Mouse (Mus musculus) neural tube, embryonic 10.5 days (tissue): ENCODE data around the gene Mark3.

Experiments used
- DNase-seq: peaks from one replicate; pipeline ENCODE4 v3.0.0-alpha.2; 2017; ENCODE audit warnings: low spot score; ENCODE audit errors: extremely low spot score

The Mark3 gene

DNA sequence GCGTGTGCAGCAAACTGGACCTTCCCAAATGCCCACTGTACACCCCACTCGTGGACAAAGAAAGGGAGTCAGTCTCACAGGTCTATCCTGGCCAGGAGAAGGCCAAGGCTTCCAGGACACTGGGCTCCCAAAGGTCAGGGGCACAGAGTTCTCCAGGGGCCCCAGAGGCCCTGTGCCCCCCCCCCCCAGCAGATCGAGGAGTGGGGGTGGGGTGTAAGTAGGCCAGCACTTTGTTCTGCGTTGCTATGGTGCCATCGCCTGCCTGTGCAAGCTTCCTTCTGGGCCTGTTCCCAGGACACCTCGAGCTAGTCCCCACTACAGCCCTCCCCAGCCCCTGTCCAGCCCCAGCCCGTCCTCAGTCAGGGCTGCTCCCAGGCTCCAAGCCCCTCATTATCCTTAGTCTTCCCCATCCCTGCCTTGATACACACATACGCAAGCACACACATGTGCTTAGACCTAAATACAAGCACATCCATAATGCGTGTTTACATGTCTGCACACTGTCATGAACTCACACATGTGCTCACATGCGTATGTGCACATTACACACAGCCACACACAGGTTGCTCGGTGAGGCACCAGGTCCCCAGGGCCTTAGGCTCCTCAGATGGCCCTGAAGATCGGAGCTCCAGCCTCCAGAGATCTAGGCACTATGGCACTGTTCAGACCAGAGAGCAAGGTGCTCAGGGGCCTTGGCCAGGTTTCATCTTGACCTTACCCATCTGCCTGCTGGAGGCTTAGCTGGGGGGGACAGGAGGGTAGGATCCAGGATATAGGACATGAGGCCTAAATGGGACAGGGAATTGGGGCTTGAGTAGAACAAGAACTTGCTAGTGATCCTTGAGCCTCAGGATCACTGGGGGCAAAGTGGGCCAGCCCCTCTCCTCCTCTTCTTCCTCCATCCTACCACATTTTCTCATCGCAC lies 120.8 kb downstream of the Mark3 start:
- DNase-seq, result peak; percentile 61

DNA sequence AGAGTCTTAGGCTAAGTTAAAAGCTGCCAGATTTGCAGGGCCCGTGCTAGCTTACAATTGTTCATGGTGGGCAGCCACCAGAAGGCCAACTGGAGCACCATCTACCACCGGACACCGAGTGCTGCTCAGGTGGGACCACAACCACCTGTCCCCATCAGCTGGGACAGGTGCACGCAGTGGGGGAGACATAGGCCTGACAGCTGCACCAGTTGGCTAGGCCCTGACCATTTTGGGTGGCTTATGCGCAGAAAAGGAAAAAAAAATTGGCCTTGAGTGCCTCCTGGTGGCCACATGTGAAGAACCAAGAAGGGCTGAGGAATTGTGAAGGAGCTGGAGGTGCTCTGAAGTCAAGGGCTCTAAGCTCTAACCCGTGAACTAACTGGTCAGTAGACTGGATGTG lies 121.9 kb downstream of the Mark3 start:
- DNase-seq, result peak; percentile 78

DNA sequence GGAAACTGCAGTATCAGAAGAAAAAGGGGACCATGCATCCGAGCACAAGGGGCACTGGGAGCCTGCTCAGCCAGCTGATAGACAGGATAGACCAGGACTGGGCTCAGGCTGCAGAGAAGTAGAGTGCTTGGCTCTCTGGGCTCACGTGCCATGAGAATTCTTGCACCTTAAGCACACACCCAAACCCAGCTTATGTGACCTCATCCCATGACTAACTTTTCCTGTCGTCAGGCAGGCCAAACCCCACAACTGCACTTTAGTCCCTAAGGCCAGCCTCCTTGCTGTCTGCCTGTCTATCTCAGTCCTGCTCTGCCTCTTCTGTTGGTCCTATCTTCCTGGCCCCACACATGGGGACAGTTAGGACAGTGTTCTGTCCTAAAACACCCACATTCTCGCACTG lies 123.4 kb downstream of the Mark3 start:
- no peak for DNase-seq

DNA sequence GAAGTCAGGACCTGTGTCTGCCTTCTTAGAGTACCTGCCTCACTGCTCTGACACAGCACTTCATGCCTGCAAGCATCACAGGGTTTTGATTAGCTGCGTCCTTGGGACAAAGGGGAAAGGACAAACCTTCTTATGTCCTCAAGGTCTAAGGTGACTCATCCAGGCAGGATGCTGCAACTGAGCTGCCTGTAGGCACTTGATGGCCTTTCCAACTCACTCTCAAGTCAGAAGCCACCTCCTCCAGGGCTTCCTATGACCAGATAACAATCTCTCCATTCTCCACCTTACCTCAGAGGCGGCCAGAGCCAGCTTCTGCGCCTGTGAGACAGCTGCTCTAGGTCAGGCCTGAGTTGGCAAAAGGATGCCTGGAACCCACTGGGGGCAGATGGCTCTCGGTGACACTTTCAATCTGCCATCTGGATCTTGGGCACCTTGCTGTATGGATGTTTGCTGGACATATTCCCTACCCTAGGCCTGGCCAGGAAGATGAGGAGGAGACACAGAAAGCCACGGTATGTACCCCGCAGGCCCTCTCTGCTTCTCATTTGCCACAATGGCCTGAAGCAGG lies 124.1 kb downstream of the Mark3 start:
- DNase-seq, result no peak

DNA sequence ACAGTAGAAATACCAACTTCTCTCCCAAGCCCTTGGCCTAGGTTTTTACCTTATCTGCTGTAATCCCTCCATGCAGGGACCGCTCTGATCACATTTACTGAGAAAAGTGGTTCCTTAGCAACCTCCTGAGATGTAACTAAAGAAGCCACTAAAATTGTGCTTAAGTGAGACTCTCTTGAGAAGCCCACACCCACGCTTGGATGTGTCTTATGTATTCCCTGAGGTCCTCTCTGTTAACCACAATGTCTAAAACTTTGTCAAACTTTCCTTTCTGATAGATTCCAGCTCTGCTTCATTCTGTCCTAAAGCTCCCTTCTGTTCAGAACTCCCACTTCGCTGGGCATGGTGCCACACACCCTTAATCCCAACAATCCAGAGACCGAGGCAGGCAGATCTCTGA lies 125.2 kb downstream of the Mark3 start:
- no peak for DNase-seq

DNA sequence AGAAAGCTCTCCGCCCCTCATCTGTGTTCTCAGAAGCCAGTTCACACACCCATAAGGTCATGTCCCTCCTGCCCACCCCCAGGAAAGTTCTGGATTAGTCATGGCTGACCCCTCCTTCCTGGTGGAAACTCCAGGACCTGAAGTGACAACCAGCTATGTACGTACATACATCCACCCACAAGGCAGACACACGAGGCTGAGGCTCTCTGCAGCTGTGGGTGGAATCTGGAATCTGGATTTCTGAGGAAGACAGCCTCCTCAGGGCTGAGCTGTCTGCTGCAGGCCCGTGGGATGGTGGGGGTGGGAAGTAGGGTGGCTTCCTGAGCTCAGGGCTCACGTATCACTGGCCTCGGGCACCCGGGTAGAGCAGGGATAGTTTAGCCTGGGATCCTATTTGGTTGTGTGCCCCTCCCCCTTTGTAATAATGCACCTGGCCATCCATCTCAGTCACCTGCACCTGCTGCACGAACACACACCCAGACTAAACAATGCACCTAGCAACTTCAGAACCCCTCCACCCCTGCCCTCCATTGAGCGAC lies 126.7 kb downstream of the Mark3 start:
- no peak for DNase-seq

DNA sequence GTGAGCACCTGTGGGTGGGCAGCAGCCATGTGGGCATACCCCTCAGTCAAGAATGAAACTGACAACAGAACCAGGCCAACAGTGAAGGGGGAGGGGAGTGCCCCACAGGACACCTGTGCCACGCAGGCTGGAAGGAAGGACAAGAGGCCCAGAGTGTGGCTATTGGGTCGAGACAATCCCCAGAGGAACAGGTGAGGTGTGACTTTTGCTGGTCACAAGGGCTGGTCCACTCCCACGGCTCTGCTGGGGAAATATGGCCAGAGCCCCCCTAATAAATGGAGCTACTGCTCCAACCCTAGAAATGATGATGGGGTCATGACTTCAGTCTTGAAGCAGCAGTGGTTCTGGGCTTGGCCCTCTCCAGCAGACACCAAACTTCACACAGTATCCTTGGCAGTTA lies 129.0 kb downstream of the Mark3 start:
- DNase-seq, result no peak

DNA sequence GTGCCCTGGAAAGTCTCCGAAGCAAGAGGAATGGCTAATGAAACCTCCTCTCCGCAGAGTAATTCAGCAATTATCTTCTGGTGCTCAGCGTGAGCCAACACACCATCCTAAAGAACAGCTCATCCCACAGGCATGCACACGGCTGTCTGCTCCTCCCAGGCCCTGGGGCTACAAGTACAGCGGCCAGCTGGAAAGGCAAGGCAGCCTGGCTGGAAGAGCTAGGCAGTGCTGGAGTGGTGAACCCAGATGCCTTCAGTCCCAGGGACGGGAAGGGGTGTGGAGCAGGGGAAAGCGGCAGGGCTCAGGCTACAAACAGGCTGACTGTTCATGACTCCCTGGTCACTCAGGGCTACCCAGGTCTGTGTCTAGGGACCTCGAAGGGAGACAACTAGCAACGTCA lies 130.3 kb downstream of the Mark3 start:
- DNase-seq, result no peak

DNA sequence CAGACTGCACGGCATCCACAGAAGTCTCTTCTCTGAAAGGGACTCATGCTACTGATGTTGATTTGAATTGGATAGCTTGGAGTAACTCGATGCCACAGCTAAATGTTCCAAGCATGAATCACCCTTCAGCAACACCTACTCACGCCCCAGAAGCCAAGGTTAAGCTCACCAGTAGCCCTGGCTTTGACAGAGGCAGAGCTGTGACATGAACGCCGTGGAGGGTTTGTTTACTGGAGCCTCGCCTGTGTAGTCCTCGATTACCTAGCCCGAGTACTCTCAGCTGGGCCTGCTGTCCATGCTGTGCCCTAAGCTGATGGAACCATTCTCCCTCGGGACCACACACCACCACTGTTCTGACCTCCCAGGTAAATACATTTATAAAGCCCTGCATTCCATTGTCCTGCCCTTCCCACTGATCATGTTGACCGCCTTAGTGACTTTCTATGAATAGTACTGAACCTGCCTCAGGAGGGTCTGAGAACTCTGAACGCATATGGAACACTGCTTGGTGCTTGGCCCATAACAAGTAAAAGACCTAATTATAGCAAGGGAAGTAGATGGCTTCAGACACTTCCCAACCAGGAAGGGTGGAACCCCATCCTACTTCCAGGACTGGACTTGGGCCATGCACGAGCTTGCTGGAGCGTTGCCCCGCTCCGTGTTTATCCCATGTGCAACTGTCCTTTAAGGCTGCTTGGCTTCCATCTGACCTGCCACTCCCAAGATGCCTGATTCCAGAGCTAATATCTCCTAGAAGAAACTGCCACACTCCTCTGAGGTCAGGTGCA lies 131.1 kb downstream of the Mark3 start:
- DNase-seq, result no peak
